Mouse (Mus musculus): ENCODE measurements around the gene Arhgap33.
"Not testable (repeated sequence)": the region's sequence is repeated elsewhere in the genome, so short reads cannot be mapped to it uniquely, and the experiment has no call there.

Gene Arhgap33

DNA sequence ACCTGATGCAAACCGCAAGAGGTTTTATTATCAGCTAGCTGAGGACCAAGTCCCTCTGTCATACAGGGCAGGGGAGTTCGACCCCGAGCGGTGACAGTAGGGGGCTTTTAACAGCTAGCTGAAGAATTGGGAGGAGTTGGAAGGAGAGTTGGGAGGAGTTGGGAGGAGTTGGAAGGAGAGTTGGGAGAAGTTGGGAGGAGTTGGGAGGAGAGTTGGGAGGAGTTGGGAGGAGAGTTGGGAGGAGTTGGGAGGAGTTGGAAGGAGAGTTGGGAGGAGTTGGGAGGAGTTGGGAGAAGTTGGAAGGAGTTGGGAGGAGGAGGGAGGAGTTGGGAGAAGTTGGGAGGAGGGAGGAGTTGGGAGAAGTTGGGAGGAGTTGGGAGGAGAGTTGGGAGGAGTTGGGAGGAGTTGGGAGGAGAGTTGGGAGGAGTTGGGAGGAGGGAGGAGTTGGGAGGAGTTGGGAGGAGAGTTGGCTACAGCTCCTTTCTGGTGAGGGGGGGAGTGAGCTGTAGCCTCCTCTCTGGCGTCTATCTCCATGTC, 39.3 kb downstream of the Arhgap33 start:
- DNase-seq (ENCODE audit: low spot score), result not testable (repeated sequence)

GRCm38 (mm10) chr7:30493401-30493931, 41.4 kb downstream of the Arhgap33 start, which contains the start of gene Prodh2:
TSS of gene Prodh2 (plus strand) at chr7:30493622.
- no peak for DNase-seq (ENCODE audit: low spot score)

DNA sequence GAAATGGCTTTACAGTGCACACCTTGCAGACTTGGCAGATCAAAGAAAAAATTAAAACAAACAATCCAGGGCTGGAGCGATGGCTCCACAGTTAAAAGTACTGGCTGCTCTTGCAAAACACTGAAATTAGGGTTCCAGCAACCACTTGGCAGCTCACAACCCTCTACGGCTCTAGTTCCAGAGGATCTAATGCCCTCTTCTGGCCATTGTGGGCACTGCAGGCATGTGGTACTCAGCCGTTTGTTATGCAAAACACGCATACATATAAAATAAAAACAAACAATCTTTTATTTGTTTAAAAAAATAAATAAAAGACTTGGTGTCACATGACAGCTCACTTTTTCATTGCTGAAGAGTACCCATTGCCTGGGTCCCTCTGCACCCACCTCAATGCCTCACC, 42.1 kb downstream of the Arhgap33 start:
- DNase-seq (ENCODE audit: low spot score), result peak; percentile 87

- DNase-seq (ENCODE audit: low spot score), result no peak
Observed at GRCm38 (mm10) chr7:30490957-30491307, 43.9 kb downstream of the Arhgap33 start.

DNA sequence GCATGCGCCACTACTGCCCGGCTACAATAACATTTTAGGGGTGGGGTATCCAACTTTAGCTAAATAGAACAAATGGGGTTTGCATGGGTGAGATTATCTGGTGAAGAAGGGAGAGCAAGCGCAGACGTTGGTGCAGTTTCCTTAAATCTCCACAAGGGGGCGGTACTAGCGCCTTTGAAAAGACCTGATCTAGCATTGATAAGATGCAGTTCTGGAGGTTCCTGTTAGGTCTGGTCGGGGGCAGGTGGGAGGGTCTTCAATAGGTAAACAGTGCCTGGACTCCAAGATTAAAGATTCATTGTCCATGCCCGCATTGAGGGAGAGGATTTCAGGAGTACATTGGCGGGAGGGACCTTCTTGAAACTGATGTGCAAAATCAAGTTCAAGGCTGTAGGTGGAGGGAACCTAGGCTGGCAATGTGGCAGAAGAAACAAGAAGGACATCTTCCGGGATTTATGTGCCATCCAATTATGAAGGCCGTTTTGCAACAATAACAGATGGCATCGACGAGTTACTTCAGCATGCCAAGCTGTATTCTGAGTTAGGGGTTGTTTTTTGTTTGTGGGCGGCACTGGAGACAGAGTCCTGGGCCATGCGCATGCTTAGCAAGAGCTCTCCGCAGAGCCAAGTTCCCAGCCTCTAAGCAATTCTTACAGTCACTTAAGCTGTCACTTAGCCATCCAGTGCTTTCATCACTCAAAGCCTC, 44.5 kb downstream of the Arhgap33 start:
- peak; percentile 58 for DNase-seq (ENCODE audit: low spot score)

GRCm38 (mm10) chr7:30484250-30484649, 50.6 kb downstream of the Arhgap33 start:
- DNase-seq (ENCODE audit: low spot score), result peak; percentile 81

- DNase-seq (ENCODE audit: low spot score), result peak; percentile 32
Observed at GRCm38 (mm10) chr7:30477415-30478381, 57.2 kb downstream of the Arhgap33 start.

DNA sequence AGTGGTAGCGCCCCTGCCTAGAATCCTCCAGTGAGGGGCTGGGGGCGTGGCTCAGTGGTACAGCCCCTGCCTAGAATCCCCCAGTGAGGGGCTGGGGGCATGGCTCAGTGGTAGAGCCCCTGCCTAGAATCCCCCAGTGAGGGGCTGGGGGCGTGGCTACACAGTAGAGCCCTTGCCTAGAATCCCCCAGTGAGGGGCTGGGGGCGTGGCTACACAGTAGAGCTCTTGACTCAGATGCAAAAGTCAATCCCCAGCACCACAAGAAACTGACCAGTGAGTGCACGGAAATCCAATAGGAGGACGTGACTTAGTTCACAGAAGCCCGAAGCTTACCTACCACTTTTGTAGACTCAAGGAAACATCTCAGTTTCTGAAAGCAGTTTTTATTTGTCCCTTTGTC, 58.7 kb downstream of the Arhgap33 start:
- DNase-seq (ENCODE audit: low spot score), result not testable (repeated sequence)

- DNase-seq (ENCODE audit: low spot score), result no peak
Observed at GRCm38 (mm10) chr7:30474999-30475398, 59.9 kb downstream of the Arhgap33 start.

- peak; percentile 56 for DNase-seq (ENCODE audit: low spot score)
Observed at GRCm38 (mm10) chr7:30472411-30472810, 62.4 kb downstream of the Arhgap33 start.

Measured in embryo, embryonic 10 days (tissue).